Mouse (Mus musculus): ENCODE results near the gene Serpina3g.

Gene Serpina3g

GRCm38 (mm10) chr12:104235915-104236314 lies at the start of gene Serpina3g:
Gene Serpina3g (plus strand): TSS chr12:104236245.
- H3K36me3 ChIP-seq (ENCODE audit: insufficient read depth, low read length): no peaks in the 10 kb centered on the region
- no peak within 1 kb of the TSS for H3K4me3 ChIP-seq (replicated peaks; ENCODE audit: low read length)
- no peaks in the 10 kb centered on the region for H3K27me3 ChIP-seq (ENCODE audit: insufficient read depth, low read length)
- H3K4me1 ChIP-seq (replicated peaks; ENCODE audit: low read depth, low read length): no peaks in the 10 kb centered on the region
- TF ChIP-seq CTCF (conservative IDR thresholded peaks at IDR 0.05; ENCODE audit: low read length) (no peak), POU5F1 (IDR thresholded peaks at IDR 0.05; ENCODE audit: borderline replicate concordance, low read length) (no peak), NANOG (IDR thresholded peaks at IDR 0.05; ENCODE audit: borderline replicate concordance, low read length) (no peak)
- peaks cover 8% of the 10 kb centered on the region for H3K9me3 ChIP-seq (ENCODE audit: low read length)

- no peak overlapping the region for H3K4me3 ChIP-seq (replicated peaks; ENCODE audit: low read length)
- H3K9me3 ChIP-seq (ENCODE audit: low read length): no peaks in the 10 kb centered on the region
- no peaks in the 10 kb centered on the region for H3K36me3 ChIP-seq (ENCODE audit: insufficient read depth, low read length)
- H3K4me1 ChIP-seq (replicated peaks; ENCODE audit: low read depth, low read length): no peaks in the 10 kb centered on the region
- TF ChIP-seq POU5F1 (IDR thresholded peaks at IDR 0.05; ENCODE audit: borderline replicate concordance, low read length) (no peak), CTCF (conservative IDR thresholded peaks at IDR 0.05; ENCODE audit: low read length) (no peak), NANOG (IDR thresholded peaks at IDR 0.05; ENCODE audit: borderline replicate concordance, low read length) (no peak)
- no peaks in the 10 kb centered on the region for H3K27me3 ChIP-seq (ENCODE audit: insufficient read depth, low read length)
These were observed 46.8 kb upstream of the Serpina3g start for GRCm38 (mm10) chr12:104189246-104189645.

GRCm38 (mm10) chr12:104190852-104191251 lies 45.2 kb upstream of the Serpina3g start:
- H3K36me3 ChIP-seq (ENCODE audit: insufficient read depth, low read length): no peaks in the 10 kb centered on the region

GRCm38 (mm10) chr12:104209149-104209548 lies 26.9 kb upstream of the Serpina3g start:
- no peaks in the 10 kb centered on the region for H3K36me3 ChIP-seq (ENCODE audit: insufficient read depth, low read length)
- H3K4me1 ChIP-seq (replicated peaks; ENCODE audit: low read depth, low read length): no peaks in the 10 kb centered on the region
- H3K27me3 ChIP-seq (ENCODE audit: insufficient read depth, low read length): no peaks in the 10 kb centered on the region
- no peak overlapping the region for H3K4me3 ChIP-seq (replicated peaks; ENCODE audit: low read length)
- no peaks in the 10 kb centered on the region for H3K9me3 ChIP-seq (ENCODE audit: low read length)
- TF ChIP-seq POU5F1 (IDR thresholded peaks at IDR 0.05; ENCODE audit: borderline replicate concordance, low read length): no peak
- peak; percentile 59 for TF ChIP-seq CTCF (conservative IDR thresholded peaks at IDR 0.05; ENCODE audit: low read length)
- TF ChIP-seq NANOG (IDR thresholded peaks at IDR 0.05; ENCODE audit: borderline replicate concordance, low read length): no peak

More at GRCm38 (mm10) chr12:104190852-104191251, 45.2 kb upstream of the Serpina3g start:
- no peaks in the 10 kb centered on the region for H3K27me3 ChIP-seq (ENCODE audit: insufficient read depth, low read length)
- TF ChIP-seq CTCF (conservative IDR thresholded peaks at IDR 0.05; ENCODE audit: low read length): no peak
- no peak for TF ChIP-seq POU5F1 (IDR thresholded peaks at IDR 0.05; ENCODE audit: borderline replicate concordance, low read length)
- no peak for TF ChIP-seq NANOG (IDR thresholded peaks at IDR 0.05; ENCODE audit: borderline replicate concordance, low read length)
- no peak overlapping the region for H3K4me3 ChIP-seq (replicated peaks; ENCODE audit: low read length)
- no peaks in the 10 kb centered on the region for H3K4me1 ChIP-seq (replicated peaks; ENCODE audit: low read depth, low read length)
- no peaks in the 10 kb centered on the region for H3K9me3 ChIP-seq (ENCODE audit: low read length)

- Histone ChIP-seq H3K27me3 (ENCODE audit: insufficient read depth, low read length) (no peaks in the 10 kb centered on the region), H3K4me3 (replicated peaks; ENCODE audit: low read length) (no peak overlapping the region), H3K36me3 (ENCODE audit: insufficient read depth, low read length) (no peaks in the 10 kb centered on the region), H3K9me3 (ENCODE audit: low read length) (no peaks in the 10 kb centered on the region), H3K4me1 (replicated peaks; ENCODE audit: low read depth, low read length) (no peaks in the 10 kb centered on the region)
- no peak for TF ChIP-seq NANOG (IDR thresholded peaks at IDR 0.05; ENCODE audit: borderline replicate concordance, low read length)
- TF ChIP-seq POU5F1 (IDR thresholded peaks at IDR 0.05; ENCODE audit: borderline replicate concordance, low read length): no peak
- no peak for TF ChIP-seq CTCF (conservative IDR thresholded peaks at IDR 0.05; ENCODE audit: low read length)
These were observed 26.2 kb upstream of the Serpina3g start for GRCm38 (mm10) chr12:104209802-104210201.

- H3K4me1 ChIP-seq (replicated peaks; ENCODE audit: low read depth, low read length): no peaks in the 10 kb centered on the region
These were observed 22.2 kb upstream of the Serpina3g start for GRCm38 (mm10) chr12:104213689-104214444.

GRCm38 (mm10) chr12:104214445-104214753 lies 21.6 kb upstream of the Serpina3g start, which contains the start of gene Serpina3f:
Gene Serpina3f (plus strand): TSS chr12:104214544.
- Histone ChIP-seq H3K4me1 (replicated peaks; ENCODE audit: low read depth, low read length) (no peaks in the 10 kb centered on the region), H3K4me3 (replicated peaks; ENCODE audit: low read length) (no peak within 1 kb of the TSS), H3K27me3 (ENCODE audit: insufficient read depth, low read length) (no peaks in the 10 kb centered on the region), H3K9me3 (ENCODE audit: low read length) (no peaks in the 10 kb centered on the region), H3K36me3 (ENCODE audit: insufficient read depth, low read length) (no peaks in the 10 kb centered on the region)
- TF ChIP-seq CTCF (conservative IDR thresholded peaks at IDR 0.05; ENCODE audit: low read length) (no peak), NANOG (IDR thresholded peaks at IDR 0.05; ENCODE audit: borderline replicate concordance, low read length) (no peak), POU5F1 (IDR thresholded peaks at IDR 0.05; ENCODE audit: borderline replicate concordance, low read length) (no peak)

More at GRCm38 (mm10) chr12:104213689-104214444, 22.2 kb upstream of the Serpina3g start:
- H3K36me3 ChIP-seq (ENCODE audit: insufficient read depth, low read length): no peaks in the 10 kb centered on the region
- no peak for TF ChIP-seq POU5F1 (IDR thresholded peaks at IDR 0.05; ENCODE audit: borderline replicate concordance, low read length)
- no peak for TF ChIP-seq CTCF (conservative IDR thresholded peaks at IDR 0.05; ENCODE audit: low read length)
- no peak for TF ChIP-seq NANOG (IDR thresholded peaks at IDR 0.05; ENCODE audit: borderline replicate concordance, low read length)
- H3K9me3 ChIP-seq (ENCODE audit: low read length): no peaks in the 10 kb centered on the region
- H3K4me3 ChIP-seq (replicated peaks; ENCODE audit: low read length): no peak overlapping the region
- no peaks in the 10 kb centered on the region for H3K27me3 ChIP-seq (ENCODE audit: insufficient read depth, low read length)

- TF ChIP-seq NANOG (IDR thresholded peaks at IDR 0.05; ENCODE audit: borderline replicate concordance, low read length) (no peak), POU5F1 (IDR thresholded peaks at IDR 0.05; ENCODE audit: borderline replicate concordance, low read length) (no peak), CTCF (conservative IDR thresholded peaks at IDR 0.05; ENCODE audit: low read length) (no peak)
- Histone ChIP-seq H3K36me3 (ENCODE audit: insufficient read depth, low read length) (no peaks in the 10 kb centered on the region), H3K4me3 (replicated peaks; ENCODE audit: low read length) (no peak overlapping the region), H3K27me3 (ENCODE audit: insufficient read depth, low read length) (no peaks in the 10 kb centered on the region), H3K9me3 (ENCODE audit: low read length) (no peaks in the 10 kb centered on the region), H3K4me1 (replicated peaks; ENCODE audit: low read depth, low read length) (no peaks in the 10 kb centered on the region)
These were observed 20.8 kb upstream of the Serpina3g start for GRCm38 (mm10) chr12:104215249-104215648.
